Mouse (Mus musculus): ENCODE results near the gene Nalcn. TPM values are rescaled to one million over a fixed set of nuclear protein-coding genes. Genes with fewer than 3 reads are reported as not detected.

Nalcn gene
- polyA plus RNA-seq, 1 experiment from 2014 or later = 0.24 TPM

DNA sequence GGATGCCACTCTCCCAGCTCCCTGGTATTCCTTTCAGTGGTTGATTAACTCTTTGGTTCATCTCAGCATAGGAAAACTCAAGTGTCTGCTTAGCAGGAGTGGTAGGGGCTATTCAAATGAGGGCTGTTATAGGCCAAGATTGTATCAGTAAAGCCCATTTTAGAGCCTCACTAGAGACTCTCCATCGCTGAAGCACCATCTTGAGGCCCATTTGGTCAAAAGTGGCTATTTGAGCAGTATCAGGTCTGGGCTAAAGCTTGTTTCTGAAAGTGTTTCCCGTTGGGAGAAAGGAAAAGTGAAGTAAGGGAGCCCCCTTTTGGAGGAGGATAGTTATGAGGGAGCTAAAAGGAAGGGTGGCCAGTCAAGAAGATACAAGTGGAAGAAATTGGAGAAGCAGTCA, 387.0 kb downstream of the Nalcn start:
- peak; percentile 27; the same call in 1 of the 2 replicates for ATAC-seq (ENCODE audit: low FRiP score, low TSS enrichment)
- Histone ChIP-seq H3K4me3 (ENCODE audit: low read length) (no peak overlapping the region), H3K4me1 (ENCODE audit: insufficient read depth, low read length) (no peaks in the 10 kb centered on the region; the same call in 1 of the 2 replicates), H3K9ac (replicated peaks; ENCODE audit: low read length) (no peak overlapping the region), H3K4me2 (replicated peaks; ENCODE audit: low read depth, low read length) (no peak overlapping the region), H3K36me3 (ENCODE audit: insufficient read depth, low read length) (no peaks in the 10 kb centered on the region), H3K9me3 (ENCODE audit: low read length) (no peaks in the 10 kb centered on the region), H3K27ac (ENCODE audit: low read length) (no peak overlapping the region), H3K27me3 (ENCODE audit: insufficient read depth, low read length) (no peaks in the 10 kb centered on the region)
- WGBS = 5% methylated on average over 2 of the region's 2 CpGs

GRCm38 (mm10) chr14:123237002-123237401, 389.9 kb downstream of the Nalcn start:
- H3K27ac ChIP-seq (ENCODE audit: low read length) = no peak overlapping the region
- no peaks in the 10 kb centered on the region for H3K36me3 ChIP-seq (ENCODE audit: insufficient read depth, low read length)
- H3K4me1 ChIP-seq (ENCODE audit: insufficient read depth, low read length) = no peaks in the 10 kb centered on the region; the same call in 1 of the 2 replicates
- H3K4me3 ChIP-seq (ENCODE audit: low read length) = no peak overlapping the region
- 52% methylated on average over 2 of the region's 2 CpGs for WGBS
- H3K4me2 ChIP-seq (replicated peaks; ENCODE audit: low read depth, low read length) = no peak overlapping the region
- ATAC-seq (ENCODE audit: low FRiP score, low TSS enrichment) = no peak
- H3K9me3 ChIP-seq (ENCODE audit: low read length) = no peaks in the 10 kb centered on the region
- H3K9ac ChIP-seq (replicated peaks; ENCODE audit: low read length) = no peak overlapping the region
- no peaks in the 10 kb centered on the region for H3K27me3 ChIP-seq (ENCODE audit: insufficient read depth, low read length)

DNA sequence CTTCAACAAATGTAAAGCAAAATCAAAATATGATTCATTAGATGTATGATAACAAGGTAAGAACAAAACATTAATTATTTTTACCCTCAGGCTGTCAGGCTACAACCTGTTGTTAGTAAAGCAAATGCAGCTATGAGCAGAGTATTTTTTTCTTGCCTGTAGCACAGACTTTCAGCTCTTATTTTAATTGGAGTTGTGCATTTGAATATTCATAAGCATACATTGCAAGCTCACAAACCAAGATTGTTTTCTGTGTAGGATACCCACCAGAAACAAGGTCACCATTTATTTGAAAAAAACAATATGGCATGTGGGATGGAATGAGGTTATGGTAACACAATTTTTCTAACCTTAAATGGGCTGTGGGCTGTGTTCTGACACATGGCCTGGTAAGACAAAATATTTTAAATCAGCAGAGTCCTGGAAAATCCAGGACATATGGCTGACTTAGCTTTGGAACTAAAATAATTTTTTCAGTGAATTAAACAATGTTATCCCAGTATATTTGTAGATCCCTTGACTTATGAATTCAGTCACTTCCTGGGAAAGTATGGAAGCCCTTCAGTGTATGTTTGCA, 394.2 kb downstream of the Nalcn start:
- Histone ChIP-seq H3K4me2 (replicated peaks; ENCODE audit: low read depth, low read length) (no peak overlapping the region), H3K4me1 (ENCODE audit: insufficient read depth, low read length) (no peaks in the 10 kb centered on the region; the same call in 1 of the 2 replicates), H3K9ac (replicated peaks; ENCODE audit: low read length) (no peak overlapping the region), H3K27me3 (ENCODE audit: insufficient read depth, low read length) (no peaks in the 10 kb centered on the region), H3K4me3 (ENCODE audit: low read length) (no peak overlapping the region), H3K27ac (ENCODE audit: low read length) (no peak overlapping the region), H3K36me3 (ENCODE audit: insufficient read depth, low read length) (no peaks in the 10 kb centered on the region), H3K9me3 (ENCODE audit: low read length) (no peaks in the 10 kb centered on the region)
- ATAC-seq (ENCODE audit: low FRiP score, low TSS enrichment) = no peak

Other genes with a start within 250 kb of the Nalcn start
- 0.05 and 0.15 TPM in 2 replicates for gene Itgbl1, start 32.8 kb upstream of the Nalcn start, polyA plus RNA-seq (2015; fragmentation: Nextera tagmentation; extraction: Ambion mirVana)

Measured in kidney, embryonic 16.5 days (tissue).